Comparison of ENCODE assay signal across 24 mouse cellular contexts in genomic region chr10:118004362-118004958, GRCm38 (mm10).
DNase-seq lines count a peak whose midpoint lies in the region; ATAC-seq and TF ChIP-seq lines count a peak whose summit lies in the region.
"Had no signal": no experiment of that assay in that cellular context is flagged by ENCODE, and none has a peak within 500 bp of the region (broad histone marks: within the 10 kb centered on the region; RNA-seq: fewer than 3 reads in every experiment).

No protein-coding gene starts in this region.

- peaks cover 12% of the 10 kb centered on the region for H3K4me1 ChIP-seq in embryonic facial prominence, embryonic 14.5 days (ENCODE audit: control insufficient read depth, insufficient read depth, low read length)
- peaks cover 24% of the 10 kb centered on the region for H3K4me1 ChIP-seq in embryonic facial prominence, embryonic 10.5 days
- peaks cover 35% of the 10 kb centered on the region for H3K4me1 ChIP-seq in heart, embryonic 13.5 days
- peaks cover 18% of the 10 kb centered on the region for H3K4me1 ChIP-seq in hindbrain, embryonic 13.5 days (replicated peaks)
- no peaks in the 10 kb centered on the region for H3K4me1 ChIP-seq in hindbrain, embryonic 11.5 days (replicated peaks; ENCODE audit: control insufficient read depth, insufficient read depth, low read length)
- peaks cover 0 to 7% of the 10 kb centered on the region in 2 experiments; a peak in 1 of 4 replicates for H3K4me1 ChIP-seq in CH12.LX (ENCODE audit: control insufficient read depth in 1 of 2, insufficient read depth in 2 of 2)

- no peak overlapping the region for H3K9ac ChIP-seq in embryonic facial prominence, embryonic 14.5 days (ENCODE audit: low read depth, low read length)
- H3K9ac ChIP-seq in heart, embryonic 13.5 days: 0 out of 2 replicates have a peak overlapping the region, but pooled peaks have one; percentile 16
- H3K9ac ChIP-seq in hindbrain, embryonic 13.5 days: no peak overlapping the region
- H3K9ac ChIP-seq in hindbrain, embryonic 11.5 days (ENCODE audit: low read depth, low read length): no peak overlapping the region
- H3K9ac ChIP-seq in CH12.LX (ENCODE audit: insufficient read depth, low read depth): no peak overlapping the region
- H3K9ac ChIP-seq: hindbrain, embryonic 12.5 days; limb, embryonic 13.5 days; liver, embryonic 12.5 days had no signal

- no peaks in the 10 kb centered on the region for H3K36me3 ChIP-seq in embryonic facial prominence, embryonic 14.5 days (ENCODE audit: control insufficient read depth, insufficient read depth, low read length)
- H3K36me3 ChIP-seq in embryonic facial prominence, embryonic 10.5 days (replicated peaks): no peaks in the 10 kb centered on the region
- H3K36me3 ChIP-seq in heart, embryonic 13.5 days: no peaks in the 10 kb centered on the region
- no peaks in the 10 kb centered on the region for H3K36me3 ChIP-seq in hindbrain, embryonic 13.5 days
- H3K36me3 ChIP-seq in hindbrain, embryonic 11.5 days (ENCODE audit: control insufficient read depth, insufficient read depth, low read length): no peaks in the 10 kb centered on the region
- H3K36me3 ChIP-seq in CH12.LX (replicated peaks in 1 of 2; ENCODE audit: control insufficient read depth in 1 of 2, insufficient read depth in 1 of 2, low read length in 1 of 2): no peaks in the 10 kb centered on the region
- H3K36me3 ChIP-seq: hindbrain, embryonic 12.5 days; limb, embryonic 13.5 days; liver, embryonic 12.5 days had no signal

- H3K9me3 ChIP-seq in embryonic facial prominence, embryonic 14.5 days (ENCODE audit: control insufficient read depth, low read length): peaks cover 8% of the 10 kb centered on the region; the same call in 1 of the 2 replicates
- H3K9me3 ChIP-seq in embryonic facial prominence, embryonic 10.5 days: peaks cover 2% of the 10 kb centered on the region; the same call in 1 of the 2 replicates
- peaks cover 6% of the 10 kb centered on the region; the same call in 1 of the 2 replicates for H3K9me3 ChIP-seq in heart, embryonic 13.5 days
- H3K9me3 ChIP-seq in hindbrain, embryonic 13.5 days: peaks cover 6% of the 10 kb centered on the region; the same call in 1 of the 2 replicates
- H3K9me3 ChIP-seq in hindbrain, embryonic 11.5 days (ENCODE audit: control insufficient read depth, low read length): no peaks in the 10 kb centered on the region
- H3K9me3 ChIP-seq in CH12.LX (replicated peaks; ENCODE audit: low read length): peaks cover 7% of the 10 kb centered on the region
- H3K9me3 ChIP-seq: hindbrain, embryonic 12.5 days had no signal

- peak; percentile 37 for DNase-seq in embryonic facial prominence, embryonic 14.5 days (ENCODE audit: low spot score)
- DNase-seq in embryonic facial prominence, embryonic 10.5 days (ENCODE audit: low spot score): no peak
- DNase-seq in heart, adult 8-10 months (ENCODE audit: low spot score): no peak
- DNase-seq in hindbrain, embryonic 11.5 days (ENCODE audit: low spot score): no peak
- no peak for DNase-seq in CH12.LX (ENCODE audit: extremely low read depth)
- DNase-seq in right cerebral cortex, postnatal 25 days: no peak
- DNase-seq: adrenal gland, postnatal 25 days; cerebellum, adult 8-10 months; cerebellum, postnatal 36 days; embryo, embryonic 11 days; gastrocnemius, adult 2 months; kidney, postnatal 10 days; layer of hippocampus, postnatal 36 days; lung, adult 18-20 months; lung, postnatal 10 days; right cerebral cortex, postnatal 4 days; thymus, postnatal 25 days had no signal

- no peak overlapping the region for H3K27ac ChIP-seq in embryonic facial prominence, embryonic 14.5 days (replicated peaks; ENCODE audit: low read depth, low read length)
- H3K27ac ChIP-seq in embryonic facial prominence, embryonic 10.5 days (replicated peaks): no peak overlapping the region
- peak overlapping the region; percentile 87 for H3K27ac ChIP-seq in heart, embryonic 13.5 days (replicated peaks)
- peak overlapping the region; percentile 58 for H3K27ac ChIP-seq in hindbrain, embryonic 13.5 days
- H3K27ac ChIP-seq in hindbrain, embryonic 11.5 days (ENCODE audit: low read depth, low read length): no peak overlapping the region
- no peak overlapping the region for H3K27ac ChIP-seq in CH12.LX (ENCODE audit: insufficient read depth, low read depth)
- H3K27ac ChIP-seq: gastrocnemius, adult 2 months; hindbrain, embryonic 12.5 days; limb, embryonic 13.5 days; liver, embryonic 12.5 days had no signal

- no peak for TF ChIP-seq RAD21 in CH12.LX (IDR thresholded peaks at IDR 0.05; ENCODE audit: low read depth, low read length)

- dilution Hi-C loops in CH12.LX (cut with MboI; ENCODE audit: extremely low pct_ligation_motif_present, extremely low pct_unique_long_range_greater_than_20kb, low sequenced_read_pairs): no loop called here

- in situ Hi-C loops in CH12.LX (cut with MboI; ENCODE audit: low pct_ligation_motif_present, low pct_unique_long_range_greater_than_20kb, low sequenced_read_pairs): no loop called here

- H3K79me2 ChIP-seq in CH12.LX (replicated peaks; ENCODE audit: control insufficient read depth, extremely low read depth, insufficient read depth, poor library complexity, severe bottlenecking): no peaks in the 10 kb centered on the region

- ATAC-seq in embryonic facial prominence, embryonic 14.5 days (ENCODE audit: low read depth): peak; percentile 56
- no peak for ATAC-seq in heart, embryonic 13.5 days (ENCODE audit: extremely low read depth, insufficient number of reproducible peaks, low FRiP score, low TSS enrichment)
- no peak for ATAC-seq in hindbrain, embryonic 13.5 days (ENCODE audit: low FRiP score)
- no peak for ATAC-seq in hindbrain, embryonic 11.5 days (ENCODE audit: low FRiP score)
- ATAC-seq: inflammation-experienced regulatory T-cells, adult 6 months; liver, embryonic 12.5 days had no signal

- 60% methylated on average over 8 of the region's 8 CpGs for WGBS in embryonic facial prominence, embryonic 14.5 days
- 64% methylated on average over 8 of the region's 8 CpGs for WGBS in embryonic facial prominence, embryonic 10.5 days
- WGBS in heart, embryonic 13.5 days: 55% methylated on average over 8 of the region's 8 CpGs
- WGBS in hindbrain, embryonic 13.5 days: 65% methylated on average over 8 of the region's 8 CpGs
- WGBS in hindbrain, embryonic 11.5 days: 70% methylated on average over 8 of the region's 8 CpGs

- H3K4me2 ChIP-seq in embryonic facial prominence, embryonic 14.5 days (ENCODE audit: low read depth, low read length): no peak overlapping the region
- peak overlapping the region; percentile 39; the same call in 1 of the 2 replicates for H3K4me2 ChIP-seq in heart, embryonic 13.5 days
- no peak overlapping the region for H3K4me2 ChIP-seq in hindbrain, embryonic 13.5 days
- no peak overlapping the region for H3K4me2 ChIP-seq in hindbrain, embryonic 11.5 days (replicated peaks; ENCODE audit: low read depth, low read length)
- H3K4me2 ChIP-seq in CH12.LX (ENCODE audit: insufficient read depth, low read depth, poor library complexity, severe bottlenecking): no peak overlapping the region
- H3K4me2 ChIP-seq: hindbrain, embryonic 12.5 days; liver, embryonic 12.5 days; midbrain, embryonic 11.5 days had no signal

- H3K4me3 ChIP-seq in embryonic facial prominence, embryonic 14.5 days (ENCODE audit: low read depth, low read length): no peak overlapping the region
- no peak overlapping the region for H3K4me3 ChIP-seq in embryonic facial prominence, embryonic 10.5 days
- H3K4me3 ChIP-seq in heart, embryonic 13.5 days: no peak overlapping the region
- no peak overlapping the region for H3K4me3 ChIP-seq in hindbrain, embryonic 13.5 days
- H3K4me3 ChIP-seq in hindbrain, embryonic 11.5 days (ENCODE audit: low read depth, low read length): no peak overlapping the region
- H3K4me3 ChIP-seq in CH12.LX (replicated peaks in 1 of 3; ENCODE audit: low read depth in 2 of 3, low read length in 2 of 3, poor library complexity in 1 of 3): no peak overlapping the region
- H3K4me3 ChIP-seq: gastrocnemius, adult 2 months; hindbrain, embryonic 12.5 days; limb, embryonic 13.5 days; liver, embryonic 12.5 days had no signal

- no peak for TF ChIP-seq CTCF in CH12.LX (conservative IDR thresholded peaks at IDR 0.05 in 1 of 2, IDR thresholded peaks at IDR 0.05 in 1 of 2; ENCODE audit: low read depth in 2 of 2, low read length in 2 of 2)

- H3K27me3 ChIP-seq in embryonic facial prominence, embryonic 14.5 days (replicated peaks; ENCODE audit: control insufficient read depth, insufficient read depth, low read length): no peaks in the 10 kb centered on the region
- H3K27me3 ChIP-seq in embryonic facial prominence, embryonic 10.5 days (replicated peaks; ENCODE audit: low read depth, poor library complexity, severe bottlenecking): no peaks in the 10 kb centered on the region
- no peaks in the 10 kb centered on the region for H3K27me3 ChIP-seq in heart, embryonic 13.5 days (replicated peaks)
- no peaks in the 10 kb centered on the region for H3K27me3 ChIP-seq in hindbrain, embryonic 13.5 days
- H3K27me3 ChIP-seq in hindbrain, embryonic 11.5 days (ENCODE audit: control insufficient read depth, insufficient read depth, low read length): no peaks in the 10 kb centered on the region; the same call in 1 of the 2 replicates
- H3K27me3 ChIP-seq in CH12.LX (replicated peaks): no peaks in the 10 kb centered on the region
- H3K27me3 ChIP-seq: hindbrain, embryonic 12.5 days; limb, embryonic 13.5 days; liver, embryonic 12.5 days had no signal

- TF ChIP-seq EP300 in CH12.LX (IDR thresholded peaks at IDR 0.05; ENCODE audit: low read length): no peak

- TF ChIP-seq POLR2A in CH12.LX (IDR thresholded peaks at IDR 0.05; ENCODE audit: low read depth, low read length): no peak

TF ChIP-seq in CH12.LX, 34 proteins besides CTCF, POLR2A, EP300 and RAD21:
- peak; percentile 73 for TF ChIP-seq ZKSCAN1 (IDR thresholded peaks at IDR 0.05; ENCODE audit: borderline replicate concordance, low read depth, low read length)
- no peak for TF ChIP-seq TCF12 (IDR thresholded peaks at IDR 0.05; ENCODE audit: low read depth, low read length)

Comparison
In these comparisons a context has a peak if more than half of its experiments do, and no peak if none do; other contexts are left out.
1. H3K27ac ChIP-seq: peak in heart, embryonic 13.5 days (single experiment) and hindbrain, embryonic 13.5 days (single experiment); none in embryonic facial prominence, embryonic 14.5 days (single experiment), embryonic facial prominence, embryonic 10.5 days (single experiment), hindbrain, embryonic 11.5 days (single experiment) and CH12.LX (single experiment).